ENCODE assay signal across 10 mouse cellular contexts in genomic region chr3:119467723-119468122, GRCm38 (mm10).
DNase-seq lines count a peak whose midpoint lies in the region; TF ChIP-seq lines count a peak whose summit lies in the region.
"Had no signal": no experiment of that assay in that cellular context is flagged by ENCODE, and none has a peak within 500 bp of the region (broad histone marks: within the 10 kb centered on the region; RNA-seq: fewer than 3 reads in every experiment).

No protein-coding gene starts in this region.

- no peaks in the 10 kb centered on the region for H3K36me3 ChIP-seq in kidney, adult 2 months (ENCODE audit: control insufficient read depth, insufficient read depth, low read length)
- H3K36me3 ChIP-seq: liver, embryonic 15.5 days had no signal

- DNase-seq in adrenal gland, postnatal 14 days: peak; percentile 41
- DNase-seq in adrenal gland, postnatal 4 days (ENCODE audit: low spot score in 2 of 2): no peak
- DNase-seq in kidney, adult 2 months: peak; percentile 16
- no peak for DNase-seq in kidney, adult 11 months
- DNase-seq in lung, postnatal 14 days: peak; percentile 1
- DNase-seq in lung, postnatal 4 days: no peak
- peak; percentile 0 for DNase-seq in lung, postnatal 36 days
- no peak for DNase-seq in thymus, postnatal 10 days (ENCODE audit: low spot score in 2 of 2)
- DNase-seq: gastrocnemius, postnatal 25 days had no signal

- peak; percentile 19; the same call in 1 of the 2 replicates for TF ChIP-seq CTCF in kidney, adult 2 months (conservative IDR thresholded peaks at IDR 0.05; ENCODE audit: insufficient read depth, insufficient read length, low read depth, low read length)

- no peak for TF ChIP-seq POLR2A in kidney, adult 2 months (IDR thresholded peaks at IDR 0.05; ENCODE audit: low read depth, low read length)

- H3K27me3 ChIP-seq in kidney, adult 2 months (replicated peaks; ENCODE audit: control insufficient read depth, insufficient read depth, low read length): no peaks in the 10 kb centered on the region; the same call in 1 of the 2 replicates
- H3K27me3 ChIP-seq: liver, embryonic 15.5 days had no signal

- H3K4me1 ChIP-seq in kidney, adult 2 months (ENCODE audit: control insufficient read depth, insufficient read depth, low read length): no peaks in the 10 kb centered on the region
- H3K4me1 ChIP-seq: liver, embryonic 15.5 days had no signal

- no peak overlapping the region for H3K27ac ChIP-seq in kidney, adult 2 months (ENCODE audit: insufficient read depth, low read depth, low read length)
- H3K27ac ChIP-seq: liver, embryonic 15.5 days had no signal

- H3K4me3 ChIP-seq in kidney, adult 2 months (ENCODE audit: insufficient read depth, low read depth, low read length): no peak overlapping the region
- H3K4me3 ChIP-seq: liver, embryonic 15.5 days had no signal

- 68% methylated on average over 2 of the region's 2 CpGs for WGBS in kidney, adult 2 months

Comparison
In these comparisons a context has a peak if more than half of its experiments do, and no peak if none do; other contexts are left out.
1. DNase-seq: peak in adrenal gland, postnatal 14 days (single experiment), kidney, adult 2 months (single experiment), lung, postnatal 14 days (single experiment) and lung, postnatal 36 days (single experiment); none in adrenal gland, postnatal 4 days (0 of 2), kidney, adult 11 months (single experiment), lung, postnatal 4 days (0 of 2) and thymus, postnatal 10 days (0 of 2).